Mouse (Mus musculus) hindbrain, embryonic 16.5 days (tissue): Measurements from ENCODE around the gene Pabpn1. TPM values are rescaled to one million over a fixed set of nuclear protein-coding genes. Genes with fewer than 3 reads are reported as not detected.

Experiments used
- ATAC-seq: fragments of 200-750 bp; cut with Nextera tagmentation; 2 replicates; pipeline ENCODE4 v1.8.0; 2017; ENCODE audit warnings: moderate TSS enrichment, moderate library complexity
- H3K27ac ChIP-seq: fragments of 300-500 bp; sonication (generic); 2 replicates; pipeline ENCODE4 v1.5.1; 2014; ENCODE audit warnings: low read depth, mild to moderate bottlenecking, control low read depth, low read length, moderate library complexity
- H3K27me3 ChIP-seq: fragments of 300-500 bp; sonication (generic); replicated peaks from 2 replicates; pipeline ENCODE4 v1.6.1; 2014; ENCODE audit warnings: low read length; ENCODE audit not compliant: control insufficient read depth, insufficient read depth
- H3K36me3 ChIP-seq: fragments of 300-500 bp; sonication (generic); 2 replicates; pipeline ENCODE4 v1.6.1; 2014; ENCODE audit warnings: mild to moderate bottlenecking, low read length, moderate library complexity, mixed read lengths; ENCODE audit not compliant: control insufficient read depth, insufficient read depth
- H3K4me1 ChIP-seq: fragments of 300-500 bp; sonication (generic); 2 replicates; pipeline ENCODE4 v1.6.1; 2014; ENCODE audit warnings: low read depth, low read length; ENCODE audit not compliant: control insufficient read depth, insufficient read depth
- H3K4me2 ChIP-seq: fragments of 300-500 bp; sonication (generic); 2 replicates; pipeline ENCODE4 v1.6.1; 2014; ENCODE audit warnings: mild to moderate bottlenecking, low read length, control low read depth, moderate library complexity
- H3K4me3 ChIP-seq: fragments of 300-500 bp; sonication (generic); 2 replicates; pipeline ENCODE4 v1.5.1; 2014; ENCODE audit warnings: mild to moderate bottlenecking, low read length, control low read depth, moderate library complexity
- H3K9ac ChIP-seq: fragments of 300-500 bp; sonication (generic); 2 replicates; pipeline ENCODE4 v1.6.1; 2014; ENCODE audit warnings: low read depth, mild to moderate bottlenecking, control low read depth, low read length, moderate library complexity
- H3K9me3 ChIP-seq: fragments of 300-500 bp; sonication (generic); 2 replicates; pipeline ENCODE4 v1.6.1; 2014; ENCODE audit warnings: mild to moderate bottlenecking, low read length, moderate library complexity; ENCODE audit not compliant: control insufficient read depth
- WGBS: fragments of 180-500 bp; shearing (Covaris S2); extraction: QIAGEN DNeasy Blood & Tissue Kit; methylation state at CpG from one replicate; pipeline ENCODE4 v1.1.7; 2014; 5-methylcytosine and 5-hydroxymethylcytosine counted together
- polyA plus RNA-seq: library from polyadenylated mRNA; unstranded; fragments of >200 nt; fragmentation: Nextera tagmentation; extraction: Ambion mirVana; gene quantifications from 2 replicates; pipeline ENCODE4 v1.2.1, GENCODE M21; 2015

Pabpn1 gene
- polyA plus RNA-seq = 127 and 130 TPM in 2 replicates

GRCm38 (mm10) chr14:54892200-54892599 is at the start of gene Pabpn1:
Gene Pabpn1 (plus strand): TSS chr14:54892500.
- Histone ChIP-seq H3K4me1 (peaks cover 11% of the 10 kb centered on the region), H3K9ac (peak within 1 kb of the TSS; percentile 59; the same call in 1 of the 2 replicates), H3K27ac (peak within 1 kb of the TSS; percentile 90), H3K9me3 (no peaks in the 10 kb centered on the region), H3K4me2 (peak within 1 kb of the TSS; percentile 59), H3K36me3 (peaks cover 10% of the 10 kb centered on the region), H3K4me3 (peak within 1 kb of the TSS; percentile 51), H3K27me3 (no peaks in the 10 kb centered on the region)
- ATAC-seq = no peak
- WGBS = 97% methylated on average over 3 of the region's 3 CpGs

DNA sequence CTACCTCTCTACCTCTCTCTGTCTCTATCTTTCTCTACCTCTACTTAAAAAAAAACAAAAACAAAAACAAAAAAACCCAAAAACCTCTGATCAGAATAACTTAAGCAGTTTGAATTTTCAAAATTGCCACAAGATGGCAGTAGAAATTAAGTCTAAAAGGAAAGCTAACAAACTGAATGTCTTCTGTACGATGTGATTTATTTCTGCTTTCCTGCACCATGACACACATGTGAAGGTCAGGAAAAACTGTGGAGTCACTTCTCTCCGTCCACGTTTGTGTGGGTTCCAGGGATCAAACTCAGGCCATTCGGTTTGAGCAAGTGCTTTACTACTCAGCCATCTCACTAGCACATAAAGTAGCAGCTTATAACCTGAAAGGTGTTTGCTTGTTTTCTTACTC is 48.8 kb upstream of the Pabpn1 start:
- Histone ChIP-seq H3K4me3 (no peak overlapping the region), H3K27ac (no peak overlapping the region), H3K4me1 (no peaks in the 10 kb centered on the region), H3K9me3 (no peaks in the 10 kb centered on the region), H3K4me2 (no peak overlapping the region), H3K27me3 (no peaks in the 10 kb centered on the region), H3K36me3 (no peaks in the 10 kb centered on the region), H3K9ac (no peak overlapping the region)
- ATAC-seq = no peak
- WGBS = 1% methylated on average over 4 of the region's 4 CpGs

DNA sequence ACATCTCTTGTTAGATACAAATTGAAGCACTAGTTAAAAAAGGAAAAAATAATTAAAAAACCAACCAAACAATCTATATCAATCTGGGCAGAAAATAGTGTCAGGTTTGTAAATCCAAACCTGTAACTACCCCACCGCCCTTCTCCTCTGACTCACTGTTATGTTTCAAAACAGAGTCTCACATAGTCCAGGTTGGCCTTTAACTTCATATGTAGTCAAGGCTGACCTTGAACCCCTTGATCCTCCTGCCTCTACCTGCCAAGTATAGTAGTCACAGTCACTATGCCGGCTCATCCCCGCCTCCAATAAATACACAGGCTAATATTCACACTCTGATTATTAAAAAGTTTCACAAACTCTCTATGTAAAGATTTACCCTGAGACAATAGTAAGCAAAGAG is 36.6 kb upstream of the Pabpn1 start:
- Histone ChIP-seq H3K36me3 (peaks cover 13% of the 10 kb centered on the region), H3K4me2 (no peak overlapping the region), H3K9ac (no peak overlapping the region), H3K4me3 (no peak overlapping the region), H3K4me1 (no peaks in the 10 kb centered on the region; the same call in 1 of the 2 replicates), H3K27me3 (no peaks in the 10 kb centered on the region), H3K9me3 (no peaks in the 10 kb centered on the region), H3K27ac (no peak overlapping the region)
- WGBS = 96% methylated on average over 3 of the region's 3 CpGs
- ATAC-seq = no peak

GRCm38 (mm10) chr14:54856703-54857102 is 35.6 kb upstream of the Pabpn1 start:
- no peak overlapping the region for H3K9ac ChIP-seq
- no peaks in the 10 kb centered on the region; the same call in 1 of the 2 replicates for H3K4me1 ChIP-seq
- no peaks in the 10 kb centered on the region for H3K27me3 ChIP-seq
- WGBS = 90% methylated on average over 7 of the region's 7 CpGs
- H3K9me3 ChIP-seq = no peaks in the 10 kb centered on the region
- ATAC-seq = no peak
- H3K4me3 ChIP-seq = no peak overlapping the region
- H3K27ac ChIP-seq = no peak overlapping the region
- peaks cover 13% of the 10 kb centered on the region for H3K36me3 ChIP-seq
- H3K4me2 ChIP-seq = no peak overlapping the region

GRCm38 (mm10) chr14:54857891-54858290 is 34.4 kb upstream of the Pabpn1 start:
- Histone ChIP-seq H3K4me3 (no peak overlapping the region), H3K9me3 (no peaks in the 10 kb centered on the region), H3K4me1 (no peaks in the 10 kb centered on the region; the same call in 1 of the 2 replicates), H3K4me2 (no peak overlapping the region), H3K27me3 (no peaks in the 10 kb centered on the region), H3K27ac (no peak overlapping the region), H3K36me3 (peaks cover 13% of the 10 kb centered on the region), H3K9ac (no peak overlapping the region)
- WGBS = 90% methylated on average over 9 of the region's 9 CpGs
- ATAC-seq = no peak

DNA sequence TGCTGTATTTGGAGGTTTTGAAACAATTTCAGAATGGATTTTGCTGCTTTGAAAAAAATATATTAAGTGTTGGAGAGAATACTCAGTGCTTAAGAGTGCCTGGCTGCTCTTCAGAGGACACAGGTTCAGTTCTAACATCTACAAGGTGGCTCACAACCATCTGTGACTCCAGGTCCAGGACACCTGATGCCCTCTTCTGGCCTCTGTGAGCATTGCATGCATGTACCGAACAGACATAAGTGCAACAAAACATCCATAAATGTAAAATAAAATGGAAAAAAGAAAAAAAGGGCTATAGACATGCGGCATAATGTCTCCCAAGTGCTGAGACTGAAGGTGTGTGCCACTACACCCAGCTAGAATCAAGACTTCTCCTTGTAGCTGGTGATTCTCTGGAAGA is 31.8 kb upstream of the Pabpn1 start:
- ATAC-seq = no peak
- WGBS = 46% methylated on average over 2 of the region's 2 CpGs
- H3K27me3 ChIP-seq = no peaks in the 10 kb centered on the region
- no peak overlapping the region for H3K9ac ChIP-seq
- H3K27ac ChIP-seq = no peak overlapping the region
- H3K4me2 ChIP-seq = no peak overlapping the region
- H3K9me3 ChIP-seq = no peaks in the 10 kb centered on the region
- peaks cover 10% of the 10 kb centered on the region for H3K36me3 ChIP-seq
- no peak overlapping the region for H3K4me3 ChIP-seq
- peaks cover 4% of the 10 kb centered on the region for H3K4me1 ChIP-seq

DNA sequence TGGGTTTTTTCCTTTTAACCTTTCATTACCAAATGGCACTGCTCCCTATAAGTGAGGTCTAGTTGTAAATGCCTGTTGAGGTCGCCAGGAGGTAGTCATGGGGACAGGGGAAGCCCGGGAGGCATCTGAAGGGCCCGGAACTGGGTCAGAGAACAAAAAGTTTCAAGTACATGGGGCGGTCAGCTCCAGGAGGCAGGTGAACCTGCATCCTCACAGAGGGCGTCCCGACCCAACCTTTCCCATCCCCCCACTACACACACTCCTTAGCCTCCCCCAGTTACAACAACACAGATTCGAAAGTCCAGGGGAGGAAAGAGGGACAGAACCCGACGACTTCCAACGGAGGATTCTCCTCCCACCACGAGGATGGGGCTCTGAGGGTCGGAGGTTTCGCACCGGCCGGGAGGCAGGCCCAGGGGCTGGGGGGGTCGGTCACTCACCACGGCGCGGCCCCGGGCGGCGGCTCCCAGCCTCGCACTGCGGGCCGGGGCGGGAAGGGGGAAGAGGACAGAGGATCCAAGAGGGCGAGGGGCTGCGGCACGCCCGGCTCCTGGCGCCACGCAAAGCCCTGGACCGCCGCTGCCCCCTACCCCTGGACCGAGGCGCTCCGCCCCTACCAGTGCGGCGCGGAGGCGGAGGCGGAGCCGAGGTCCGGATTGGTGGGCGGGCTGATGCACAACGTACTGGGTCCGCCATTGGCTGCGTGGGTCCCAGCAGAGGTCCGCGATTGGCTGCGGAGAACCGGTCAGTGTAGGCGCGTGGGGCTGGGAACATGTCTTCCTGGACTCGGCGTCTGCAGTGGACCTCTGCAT is 28.6 kb upstream of the Pabpn1 start:
- H3K27ac ChIP-seq = peak overlapping the region; percentile 82
- peak overlapping the region; percentile 98 for H3K9ac ChIP-seq
- H3K27me3 ChIP-seq = no peaks in the 10 kb centered on the region
- H3K36me3 ChIP-seq = no peaks in the 10 kb centered on the region
- no peaks in the 10 kb centered on the region for H3K9me3 ChIP-seq
- peak overlapping the region; percentile 87 for H3K4me2 ChIP-seq
- peak overlapping the region; percentile 98 for H3K4me3 ChIP-seq
- 0% methylated on average over 35 of the region's 56 CpGs for WGBS
- H3K4me1 ChIP-seq = peaks cover 4% of the 10 kb centered on the region
- ATAC-seq = peak; percentile 100

DNA sequence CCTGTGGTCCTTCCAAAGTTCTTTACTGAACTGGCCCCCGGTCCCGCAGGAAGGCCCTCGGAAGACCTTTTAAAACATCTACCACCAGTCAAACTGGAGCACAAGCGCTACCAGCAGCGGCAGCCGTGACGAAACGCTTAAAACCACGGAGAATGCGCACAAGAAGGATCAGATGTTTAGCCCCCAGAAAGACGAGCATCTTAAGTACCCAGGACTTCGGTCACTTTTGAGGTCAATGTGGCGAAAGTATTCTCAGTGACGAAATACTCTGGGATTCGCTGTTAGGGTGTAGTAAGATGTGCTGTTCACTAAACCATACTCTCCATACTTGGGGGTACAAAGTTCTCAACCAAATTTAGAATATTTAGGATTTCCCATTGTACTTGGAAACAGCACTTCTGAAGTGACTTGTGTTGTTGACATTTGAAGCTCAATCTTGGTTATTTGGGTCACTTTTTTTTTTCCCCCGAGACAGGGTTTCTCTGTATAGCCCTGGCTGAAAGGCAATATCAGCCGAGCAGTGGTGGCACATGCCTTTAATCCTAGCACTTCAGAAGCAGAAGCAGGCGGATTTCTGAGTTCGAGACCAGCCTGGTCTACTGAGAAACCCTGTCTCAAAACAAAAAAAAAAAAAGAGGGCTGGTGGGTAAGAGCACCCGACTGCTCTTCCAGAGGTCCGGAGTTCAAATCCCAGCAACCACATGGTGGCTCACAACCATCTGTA is 27.8 kb upstream of the Pabpn1 start:
- H3K9me3 ChIP-seq = no peaks in the 10 kb centered on the region
- WGBS = 16% methylated on average over 21 of the region's 21 CpGs
- H3K4me1 ChIP-seq = peaks cover 4% of the 10 kb centered on the region
- ATAC-seq = peak; percentile 45; the same call in 1 of the 2 replicates
- H3K4me3 ChIP-seq = peak overlapping the region; percentile 98
- H3K27ac ChIP-seq = peak overlapping the region; percentile 82
- H3K9ac ChIP-seq = peak overlapping the region; percentile 98
- H3K27me3 ChIP-seq = no peaks in the 10 kb centered on the region
- H3K4me2 ChIP-seq = peak overlapping the region; percentile 84
- H3K36me3 ChIP-seq = no peaks in the 10 kb centered on the region

DNA sequence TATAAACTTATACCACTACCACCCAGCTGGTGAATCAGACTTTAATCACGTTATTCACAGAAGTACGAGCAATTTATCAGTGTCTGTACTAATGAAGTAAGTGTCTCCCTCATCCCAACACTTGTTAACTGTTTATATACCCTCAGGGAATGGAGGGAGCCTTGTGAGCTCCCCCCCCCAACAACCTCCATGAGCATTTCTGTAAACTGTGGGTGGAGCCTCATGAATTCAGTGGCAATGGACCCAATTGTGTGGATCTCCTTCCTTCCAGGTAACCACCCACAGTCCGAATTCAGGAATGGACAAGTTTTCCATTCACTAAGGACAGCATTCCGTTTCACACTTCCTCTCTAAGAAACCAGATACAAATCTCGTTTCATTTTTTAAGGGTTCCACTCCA is 26.7 kb upstream of the Pabpn1 start:
- no peak overlapping the region for H3K9ac ChIP-seq
- H3K27me3 ChIP-seq = no peaks in the 10 kb centered on the region
- H3K27ac ChIP-seq = no peak overlapping the region
- ATAC-seq = no peak
- H3K4me2 ChIP-seq = no peak overlapping the region
- H3K4me3 ChIP-seq = no peak overlapping the region
- H3K9me3 ChIP-seq = no peaks in the 10 kb centered on the region
- H3K36me3 ChIP-seq = no peaks in the 10 kb centered on the region
- H3K4me1 ChIP-seq = peaks cover 4% of the 10 kb centered on the region
- 88% methylated on average over 5 of the region's 5 CpGs for WGBS
